In genomic region chr15:31318158-31318955, GRCm38 (mm10) we compare ENCODE assay signal across 11 mouse cellular contexts. TPM values are rescaled to one million over a fixed set of nuclear protein-coding genes. Genes with fewer than 3 reads are reported as not detected.
DNase-seq lines count a peak whose midpoint lies in the region; ATAC-seq and TF ChIP-seq lines count a peak whose summit lies in the region.
"Had no signal": no experiment of that assay in that cellular context is flagged by ENCODE, and none has a peak within 500 bp of the region (broad histone marks: within the 10 kb centered on the region; RNA-seq: fewer than 3 reads in every experiment).

No protein-coding gene starts in this region.

- TF ChIP-seq CTCF in lung, postnatal 0 days (IDR thresholded peaks at IDR 0.05) = no peak

- no peak overlapping the region for H3K4me2 ChIP-seq in hindbrain, embryonic 13.5 days
- H3K4me2 ChIP-seq in hindbrain, embryonic 12.5 days (replicated peaks) = no peak overlapping the region
- no peak overlapping the region for H3K4me2 ChIP-seq in forebrain, embryonic 14.5 days (ENCODE audit: low read length)
- H3K4me2 ChIP-seq in lung, postnatal 0 days (replicated peaks; ENCODE audit: low read depth, low read length) = no peak overlapping the region

- H3K9ac ChIP-seq in hindbrain, embryonic 13.5 days = no peak overlapping the region
- no peak overlapping the region for H3K9ac ChIP-seq in hindbrain, embryonic 12.5 days
- H3K9ac ChIP-seq in ES-E14 (ENCODE audit: insufficient read depth, low read depth, low read length, poor library complexity, severe bottlenecking) = no peak overlapping the region; the same call in 1 of the 2 replicates
- H3K9ac ChIP-seq in forebrain, embryonic 14.5 days (ENCODE audit: low read length) = no peak overlapping the region
- H3K9ac ChIP-seq in lung, postnatal 0 days (replicated peaks; ENCODE audit: low read depth) = no peak overlapping the region
- H3K9ac ChIP-seq: liver, embryonic 14.5 days had no signal

- H3K9me3 ChIP-seq in hindbrain, embryonic 13.5 days = no peaks in the 10 kb centered on the region
- no peaks in the 10 kb centered on the region for H3K9me3 ChIP-seq in hindbrain, embryonic 12.5 days (replicated peaks)
- no peaks in the 10 kb centered on the region for H3K9me3 ChIP-seq in ES-E14 (ENCODE audit: control insufficient read depth, insufficient read depth, low read depth, low read length)
- no peaks in the 10 kb centered on the region for H3K9me3 ChIP-seq in forebrain, embryonic 14.5 days (replicated peaks; ENCODE audit: control insufficient read depth, low read length)
- H3K9me3 ChIP-seq in lung, postnatal 0 days (ENCODE audit: low read length) = no peaks in the 10 kb centered on the region

- H3K27me3 ChIP-seq in hindbrain, embryonic 13.5 days = 0 out of 2 replicates have a peak, but pooled peaks cover 2% of the 10 kb centered on the region
- no peaks in the 10 kb centered on the region for H3K27me3 ChIP-seq in hindbrain, embryonic 12.5 days
- H3K27me3 ChIP-seq in forebrain, embryonic 14.5 days (replicated peaks; ENCODE audit: control insufficient read depth, insufficient read depth, low read length) = no peaks in the 10 kb centered on the region
- H3K27me3 ChIP-seq in lung, postnatal 0 days (replicated peaks; ENCODE audit: insufficient read depth, low read length) = no peaks in the 10 kb centered on the region

- H3K27ac ChIP-seq in hindbrain, embryonic 13.5 days = peak overlapping the region; percentile 45; the same call in 1 of the 2 replicates
- H3K27ac ChIP-seq in hindbrain, embryonic 12.5 days = no peak overlapping the region
- H3K27ac ChIP-seq in ES-E14 (ENCODE audit: insufficient read depth, low read depth, low read length, poor library complexity, severe bottlenecking) = peak overlapping the region; percentile 54; the same call in 1 of the 2 replicates
- H3K27ac ChIP-seq in forebrain, embryonic 14.5 days (ENCODE audit: low read depth, low read length) = peak overlapping the region; percentile 41; the same call in 1 of the 2 replicates
- 0 out of 2 replicates have a peak overlapping the region, but pooled peaks have one; percentile 10 for H3K27ac ChIP-seq in lung, postnatal 0 days (ENCODE audit: low read length)
- H3K27ac ChIP-seq: liver, embryonic 14.5 days had no signal

- no peak for DNase-seq in ES-E14 (ENCODE audit: low read depth, low spot score)
- peak; percentile 55 for DNase-seq in forebrain, embryonic 14.5 days (ENCODE audit: low spot score)
- peak; percentile 67 for DNase-seq in lung, postnatal 0 days (ENCODE audit: low spot score)
- DNase-seq in testis, postnatal 14 days (ENCODE audit: low spot score) = no peak
- DNase-seq in layer of hippocampus, postnatal 10 days (ENCODE audit: low spot score in 2 of 2) = no peak
- DNase-seq in frontal cortex, adult 2 months (ENCODE audit: extremely low spot score in 1 of 2, low spot score in 1 of 2) = no peak
- DNase-seq: kidney, adult 8-10 months; retina, postnatal 1 day had no signal

- no peak for ATAC-seq in hindbrain, embryonic 13.5 days (ENCODE audit: low FRiP score)
- no peak for ATAC-seq in hindbrain, embryonic 12.5 days (ENCODE audit: low FRiP score)
- ATAC-seq in forebrain, embryonic 14.5 days = no peak
- ATAC-seq in lung, postnatal 0 days = peak; percentile 71

- no peaks in the 10 kb centered on the region for H3K36me3 ChIP-seq in hindbrain, embryonic 13.5 days
- no peaks in the 10 kb centered on the region for H3K36me3 ChIP-seq in hindbrain, embryonic 12.5 days
- no peaks in the 10 kb centered on the region for H3K36me3 ChIP-seq in ES-E14 (ENCODE audit: control insufficient read depth, insufficient read depth, low read length, poor library complexity, severe bottlenecking)
- H3K36me3 ChIP-seq in forebrain, embryonic 14.5 days (ENCODE audit: control insufficient read depth, insufficient read depth, low read length) = no peaks in the 10 kb centered on the region
- H3K36me3 ChIP-seq in lung, postnatal 0 days (ENCODE audit: insufficient read depth, low read length) = no peaks in the 10 kb centered on the region

- in situ Hi-C loops in ES-E14 (cut with MboI; ENCODE audit: low sequenced_read_pairs in 2 of 2, unreplicated experiment in 2 of 2) = loop anchor here in 1 of 2 experiments (25.0 kb wide), 1 partner anchor 269 kb away; no protein-coding TSS in a partner anchor

- WGBS in hindbrain, embryonic 13.5 days = 35% methylated on average over 6 of the region's 6 CpGs
- 28% methylated on average over 6 of the region's 6 CpGs for WGBS in hindbrain, embryonic 12.5 days
- 22% methylated on average over 6 of the region's 6 CpGs for WGBS in forebrain, embryonic 14.5 days
- 35% methylated on average over 6 of the region's 6 CpGs for WGBS in lung, postnatal 0 days

- peaks cover 21% of the 10 kb centered on the region for H3K4me1 ChIP-seq in hindbrain, embryonic 13.5 days (replicated peaks)
- peaks cover 16% of the 10 kb centered on the region for H3K4me1 ChIP-seq in hindbrain, embryonic 12.5 days
- H3K4me1 ChIP-seq in ES-E14 (ENCODE audit: control insufficient read depth in 2 of 2, insufficient read depth in 2 of 2, low read length in 2 of 2, poor library complexity in 1 of 2) = peaks cover 4 to 17% of the 10 kb centered on the region in 2 experiments; a peak in 2 of 4 replicates
- H3K4me1 ChIP-seq in forebrain, embryonic 14.5 days (ENCODE audit: control insufficient read depth, insufficient read depth, low read length) = peaks cover 21% of the 10 kb centered on the region
- peaks cover 5% of the 10 kb centered on the region; the same call in 1 of the 2 replicates for H3K4me1 ChIP-seq in lung, postnatal 0 days (ENCODE audit: insufficient read depth, low read depth, low read length)

- no peak for TF ChIP-seq EP300 in lung, postnatal 0 days (IDR thresholded peaks at IDR 0.05)

- no peak overlapping the region for H3K4me3 ChIP-seq in hindbrain, embryonic 13.5 days
- H3K4me3 ChIP-seq in hindbrain, embryonic 12.5 days = no peak overlapping the region
- H3K4me3 ChIP-seq in ES-E14 (ENCODE audit: insufficient read depth in 1 of 2, low read depth in 1 of 2, low read length in 2 of 2, poor library complexity in 1 of 2, severe bottlenecking in 1 of 2) = no peak overlapping the region
- H3K4me3 ChIP-seq in forebrain, embryonic 14.5 days (ENCODE audit: low read depth, low read length) = no peak overlapping the region
- H3K4me3 ChIP-seq in lung, postnatal 0 days (ENCODE audit: low read depth, low read length) = no peak overlapping the region

TF ChIP-seq in ES-E14, 5 proteins besides CTCF, POLR2A, EP300 and RAD21:
- TF ChIP-seq MAFK (IDR thresholded peaks at IDR 0.05; ENCODE audit: insufficient read depth, low read depth, low read length) (no peak), ZNF384 (IDR thresholded peaks at IDR 0.05; ENCODE audit: low read depth, low read length) (no peak), ZC3H11A (IDR thresholded peaks at IDR 0.05; ENCODE audit: borderline replicate concordance, low read depth, low read length) (no peak), CHD2 (IDR thresholded peaks at IDR 0.05; ENCODE audit: low read depth, low read length) (no peak)

RNA-seq across cellular contexts. Expression of gene Ankrd33b, which starts 49.2 kb away (rescaled TPM):
- 0.71 and 1.5 TPM in 2 replicates for polyA plus RNA-seq in hindbrain, embryonic 13.5 days (2015; fragmentation: Nextera tagmentation; extraction: Ambion mirVana)
- 0.85 and 0.87 TPM in 2 replicates for polyA plus RNA-seq in hindbrain, embryonic 12.5 days (2016; fragmentation: Nextera tagmentation; extraction: Ambion mirVana)
- total RNA-seq in ES-E14 (2012; rRNA removed) = 2.6 and 3.8 TPM in 2 replicates
- polyA plus RNA-seq in forebrain, embryonic 14.5 days (2014; fragmentation: Nextera tagmentation; extraction: Ambion mirVana) = 0.52 and 0.70 TPM in 2 replicates
- 18.7 and 19.8 TPM in 2 replicates for polyA plus RNA-seq in lung, postnatal 0 days (2015; fragmentation: Nextera tagmentation; extraction: Ambion mirVana)
- total RNA-seq in layer of hippocampus, postnatal 10 days (2021) = 10 to 100 TPM; 13.6 to 13.9 TPM
- 25.4 and 26.0 TPM in 2 replicates for polyA plus RNA-seq in frontal cortex, adult 2 months (2012; rRNA removed)

Comparison
In these comparisons a context has a peak if more than half of its experiments do, and no peak if none do; other contexts are left out.
1. DNase-seq: peak in forebrain, embryonic 14.5 days (single experiment) and lung, postnatal 0 days (single experiment); none in ES-E14 (single experiment), testis, postnatal 14 days (single experiment), layer of hippocampus, postnatal 10 days (0 of 2) and frontal cortex, adult 2 months (0 of 2).